Mouse (Mus musculus): ENCODE measurements at regions not wholly inside any gene's neighbourhood (a gene's known extent, or its start where the extent isn't known, plus 50 kb on each side); places are given as distances from the start of the nearest gene placed in this dataset.
"Not testable (repeated sequence)": the region's sequence is repeated elsewhere in the genome, so short reads cannot be mapped to it uniquely, and the experiment has no call there.

- Histone ChIP-seq H3K27me3 (ENCODE audit: control insufficient read depth, insufficient read depth, low read length, poor library complexity, severe bottlenecking) (no peaks in the 10 kb centered on the region; the same call in 1 of the 2 replicates), H3K4me3 (ENCODE audit: low read depth, low read length) (no peak overlapping the region), H3K27ac (ENCODE audit: insufficient read depth, low read length) (no peak overlapping the region), H3K9ac (ENCODE audit: low read depth, poor library complexity, severe bottlenecking) (no peak overlapping the region), H3K9me3 (replicated peaks; ENCODE audit: control insufficient read depth, insufficient read depth, low read length, poor library complexity, severe bottlenecking) (no peaks in the 10 kb centered on the region), H3K36me3 (ENCODE audit: control insufficient read depth, insufficient read depth, low read length, poor library complexity, severe bottlenecking) (no peaks in the 10 kb centered on the region), H3K4me1 (ENCODE audit: control insufficient read depth, insufficient read depth, low read length) (no peaks in the 10 kb centered on the region)
- TF ChIP-seq EP300 (IDR thresholded peaks at IDR 0.05; ENCODE audit: insufficient read depth, low read depth, low read length) (no peak), POLR2A (IDR thresholded peaks at IDR 0.05; ENCODE audit: insufficient read depth, low read length) (no peak), CTCF (IDR thresholded peaks at IDR 0.05; ENCODE audit: low read depth, low read length) (no peak)
These were observed 1393.6 kb downstream of the Efnb2 start for GRCm38 (mm10) chr8:7267406-7267805.

DNA sequence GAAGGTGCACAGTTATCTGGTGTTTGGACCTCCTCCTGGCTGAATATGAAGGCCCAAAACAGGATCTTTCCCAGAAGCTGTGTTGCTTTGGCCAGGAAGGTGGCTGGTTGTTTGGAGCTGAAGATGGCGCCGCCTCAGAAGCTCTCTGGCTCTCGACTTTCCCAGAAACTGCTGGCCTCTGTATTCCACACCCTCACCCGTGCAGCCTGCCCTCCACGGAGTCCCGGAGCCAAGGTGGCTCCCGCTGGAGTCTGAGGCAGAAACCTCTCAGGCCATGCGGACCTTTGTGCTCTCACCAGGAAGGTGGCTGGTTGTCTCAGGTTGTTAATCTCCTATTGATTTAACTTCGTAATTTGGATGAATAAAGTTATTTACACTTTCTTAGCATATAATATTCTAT, 1406.7 kb downstream of the Efnb2 start:
- H3K27me3 ChIP-seq (ENCODE audit: control insufficient read depth, insufficient read depth, low read length, poor library complexity, severe bottlenecking); H3K4me3 ChIP-seq (ENCODE audit: low read depth, low read length); H3K36me3 ChIP-seq (ENCODE audit: control insufficient read depth, insufficient read depth, low read length, poor library complexity, severe bottlenecking); H3K9ac ChIP-seq (ENCODE audit: low read depth, poor library complexity, severe bottlenecking); H3K27ac ChIP-seq (ENCODE audit: insufficient read depth, low read length); H3K9me3 ChIP-seq (replicated peaks; ENCODE audit: control insufficient read depth, insufficient read depth, low read length, poor library complexity, severe bottlenecking); H3K4me1 ChIP-seq (ENCODE audit: control insufficient read depth, insufficient read depth, low read length): not testable (repeated sequence)

- Histone ChIP-seq H3K9ac (ENCODE audit: low read depth, poor library complexity, severe bottlenecking) (no peak overlapping the region), H3K36me3 (ENCODE audit: control insufficient read depth, insufficient read depth, low read length, poor library complexity, severe bottlenecking) (no peaks in the 10 kb centered on the region), H3K9me3 (replicated peaks; ENCODE audit: control insufficient read depth, insufficient read depth, low read length, poor library complexity, severe bottlenecking) (no peaks in the 10 kb centered on the region), H3K27ac (ENCODE audit: insufficient read depth, low read length) (no peak overlapping the region), H3K4me1 (ENCODE audit: control insufficient read depth, insufficient read depth, low read length) (no peaks in the 10 kb centered on the region), H3K27me3 (ENCODE audit: control insufficient read depth, insufficient read depth, low read length, poor library complexity, severe bottlenecking) (no peaks in the 10 kb centered on the region), H3K4me3 (ENCODE audit: low read depth, low read length) (no peak overlapping the region)
- TF ChIP-seq POLR2A (IDR thresholded peaks at IDR 0.05; ENCODE audit: insufficient read depth, low read length) (no peak), CTCF (IDR thresholded peaks at IDR 0.05; ENCODE audit: low read depth, low read length) (no peak), EP300 (IDR thresholded peaks at IDR 0.05; ENCODE audit: insufficient read depth, low read depth, low read length) (no peak)
These were observed 1420.7 kb downstream of the Efnb2 start for GRCm38 (mm10) chr8:7240321-7240720.

- Histone ChIP-seq H3K27me3 (ENCODE audit: control insufficient read depth, insufficient read depth, low read length, poor library complexity, severe bottlenecking) (no peaks in the 10 kb centered on the region), H3K4me1 (ENCODE audit: control insufficient read depth, insufficient read depth, low read length) (no peaks in the 10 kb centered on the region), H3K27ac (ENCODE audit: insufficient read depth, low read length) (no peak overlapping the region), H3K4me3 (ENCODE audit: low read depth, low read length) (no peak overlapping the region), H3K9ac (ENCODE audit: low read depth, poor library complexity, severe bottlenecking) (no peak overlapping the region), H3K9me3 (replicated peaks; ENCODE audit: control insufficient read depth, insufficient read depth, low read length, poor library complexity, severe bottlenecking) (no peaks in the 10 kb centered on the region), H3K36me3 (ENCODE audit: control insufficient read depth, insufficient read depth, low read length, poor library complexity, severe bottlenecking) (no peaks in the 10 kb centered on the region)
- no peak for TF ChIP-seq POLR2A (IDR thresholded peaks at IDR 0.05; ENCODE audit: insufficient read depth, low read length)
- no peak for TF ChIP-seq CTCF (IDR thresholded peaks at IDR 0.05; ENCODE audit: low read depth, low read length)
- TF ChIP-seq EP300 (IDR thresholded peaks at IDR 0.05; ENCODE audit: insufficient read depth, low read depth, low read length): no peak
These were observed 1427.0 kb downstream of the Efnb2 start for GRCm38 (mm10) chr8:7234006-7234405.

DNA sequence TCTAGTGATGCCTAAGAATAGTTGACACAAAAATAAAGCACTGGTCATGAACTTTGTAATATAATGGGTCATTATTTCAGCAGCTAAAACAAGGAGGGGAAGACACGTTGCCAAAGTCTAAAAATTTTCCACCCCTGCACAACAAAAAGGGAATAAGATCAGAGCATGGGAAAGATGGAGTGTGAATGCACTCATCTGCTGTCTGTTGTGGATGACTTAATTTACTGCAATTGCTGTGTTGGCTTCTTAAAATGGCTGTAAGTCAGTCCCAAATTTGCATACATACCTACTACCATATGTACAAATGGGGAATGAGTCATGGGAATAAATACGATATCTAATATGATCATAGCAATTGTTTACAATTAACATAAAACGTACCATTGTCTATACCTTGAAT, 1441.7 kb downstream of the Efnb2 start:
- H3K9ac ChIP-seq (ENCODE audit: low read depth, poor library complexity, severe bottlenecking): no peak overlapping the region
- no peaks in the 10 kb centered on the region for H3K4me1 ChIP-seq (ENCODE audit: control insufficient read depth, insufficient read depth, low read length)
- no peak overlapping the region for H3K27ac ChIP-seq (ENCODE audit: insufficient read depth, low read length)
- H3K4me3 ChIP-seq (ENCODE audit: low read depth, low read length): no peak overlapping the region
- H3K27me3 ChIP-seq (ENCODE audit: control insufficient read depth, insufficient read depth, low read length, poor library complexity, severe bottlenecking): no peaks in the 10 kb centered on the region
- H3K36me3 ChIP-seq (ENCODE audit: control insufficient read depth, insufficient read depth, low read length, poor library complexity, severe bottlenecking): no peaks in the 10 kb centered on the region
- H3K9me3 ChIP-seq (replicated peaks; ENCODE audit: control insufficient read depth, insufficient read depth, low read length, poor library complexity, severe bottlenecking): no peaks in the 10 kb centered on the region
- TF ChIP-seq CTCF (IDR thresholded peaks at IDR 0.05; ENCODE audit: low read depth, low read length) (no peak), POLR2A (IDR thresholded peaks at IDR 0.05; ENCODE audit: insufficient read depth, low read length) (no peak), EP300 (IDR thresholded peaks at IDR 0.05; ENCODE audit: insufficient read depth, low read depth, low read length) (no peak)

DNA sequence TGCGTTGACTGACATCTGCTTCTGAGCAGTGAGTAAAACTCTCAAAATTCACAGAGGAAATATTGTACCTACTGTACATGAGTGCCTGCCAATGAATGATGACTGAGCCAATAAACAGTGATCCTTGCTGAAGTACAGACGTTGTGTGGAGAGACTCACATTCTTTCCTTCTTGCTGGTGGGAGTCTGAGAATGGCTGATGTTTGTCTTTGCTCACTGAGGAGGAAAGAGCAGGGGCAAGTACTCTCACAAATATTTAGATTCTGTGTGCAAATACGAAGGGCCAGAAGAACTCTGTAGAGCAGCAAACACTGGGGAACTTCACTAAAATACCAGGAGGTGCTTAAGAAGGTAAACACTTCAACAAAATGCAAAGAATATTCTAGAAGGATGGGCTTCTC, 1453.9 kb downstream of the Efnb2 start:
- TF ChIP-seq POLR2A (IDR thresholded peaks at IDR 0.05; ENCODE audit: insufficient read depth, low read length) (no peak), CTCF (IDR thresholded peaks at IDR 0.05; ENCODE audit: low read depth, low read length) (no peak), EP300 (IDR thresholded peaks at IDR 0.05; ENCODE audit: insufficient read depth, low read depth, low read length) (no peak)
- no peaks in the 10 kb centered on the region for H3K9me3 ChIP-seq (replicated peaks; ENCODE audit: control insufficient read depth, insufficient read depth, low read length, poor library complexity, severe bottlenecking)
- H3K9ac ChIP-seq (ENCODE audit: low read depth, poor library complexity, severe bottlenecking): no peak overlapping the region
- H3K4me1 ChIP-seq (ENCODE audit: control insufficient read depth, insufficient read depth, low read length): no peaks in the 10 kb centered on the region
- H3K36me3 ChIP-seq (ENCODE audit: control insufficient read depth, insufficient read depth, low read length, poor library complexity, severe bottlenecking): no peaks in the 10 kb centered on the region
- no peak overlapping the region for H3K4me3 ChIP-seq (ENCODE audit: low read depth, low read length)
- no peaks in the 10 kb centered on the region for H3K27me3 ChIP-seq (ENCODE audit: control insufficient read depth, insufficient read depth, low read length, poor library complexity, severe bottlenecking)
- H3K27ac ChIP-seq (ENCODE audit: insufficient read depth, low read length): no peak overlapping the region
